Mouse (Mus musculus): ENCODE data around the gene Fnip2.
A peak's percentile ranks its signal among the peaks of the same experiment; 100 is the strongest.

Gene Fnip2

DNA sequence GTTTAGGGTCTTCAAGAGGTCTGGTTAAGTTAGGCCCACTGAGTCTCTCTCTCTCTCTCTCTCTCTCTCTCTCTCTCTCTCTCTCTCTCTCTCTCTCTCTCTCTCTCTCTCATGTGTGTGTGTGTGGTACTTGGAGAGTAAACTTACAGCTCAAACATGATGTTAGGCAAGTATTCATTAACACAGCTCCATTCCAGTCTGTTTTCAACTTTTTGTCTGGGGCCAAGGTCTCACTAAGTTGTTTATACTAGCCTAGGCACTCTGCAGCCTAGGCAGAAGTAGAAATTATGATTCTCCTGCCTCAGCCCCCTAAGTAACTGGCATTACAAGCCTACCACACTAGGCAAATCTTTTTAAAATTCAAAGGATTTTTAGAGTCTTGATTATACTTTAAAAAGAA lies 151.7 kb downstream of the Fnip2 start:
- DNase-seq (ENCODE audit: low read depth, low spot score), result no peak

DNA sequence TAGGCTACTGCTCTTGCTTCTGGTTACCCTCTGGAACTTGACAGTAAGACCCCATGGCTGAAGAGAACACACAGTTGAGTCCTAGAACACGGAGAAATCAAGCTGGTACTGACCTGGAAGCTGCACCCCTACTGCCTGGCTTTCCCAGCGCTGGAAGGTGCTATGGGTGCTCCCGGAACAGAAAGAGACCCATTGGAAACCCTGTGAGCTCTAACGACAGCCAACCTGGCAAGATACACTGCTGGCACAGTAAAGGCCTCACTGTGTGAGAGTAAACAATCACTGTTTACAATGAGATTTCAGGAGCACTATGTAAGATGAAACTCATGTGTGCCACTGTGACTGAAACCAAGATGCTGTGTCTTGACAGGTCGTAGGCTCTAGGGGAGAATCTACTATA lies 152.5 kb downstream of the Fnip2 start:
- no peak for DNase-seq (ENCODE audit: low read depth, low spot score)

DNA sequence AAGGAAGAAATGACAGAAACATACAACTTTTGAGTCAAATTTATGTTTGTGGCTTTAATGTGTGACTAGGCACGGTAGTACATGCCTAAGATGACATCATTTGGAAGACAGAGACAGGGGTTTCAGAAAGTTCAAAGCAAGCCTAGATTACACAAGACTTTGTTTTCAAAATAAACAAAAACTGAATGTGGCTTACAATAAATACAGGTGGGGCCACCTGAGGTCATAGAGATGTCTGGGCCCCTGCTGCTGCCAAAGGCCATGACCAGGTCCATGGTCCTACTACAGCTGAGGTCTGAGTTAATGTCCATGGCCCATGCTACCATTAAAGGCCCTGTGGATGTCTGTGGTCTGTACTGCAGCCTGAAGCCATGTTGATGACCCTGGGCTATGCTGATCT lies 154.1 kb downstream of the Fnip2 start:
- DNase-seq (ENCODE audit: low read depth, low spot score), result no peak

DNA sequence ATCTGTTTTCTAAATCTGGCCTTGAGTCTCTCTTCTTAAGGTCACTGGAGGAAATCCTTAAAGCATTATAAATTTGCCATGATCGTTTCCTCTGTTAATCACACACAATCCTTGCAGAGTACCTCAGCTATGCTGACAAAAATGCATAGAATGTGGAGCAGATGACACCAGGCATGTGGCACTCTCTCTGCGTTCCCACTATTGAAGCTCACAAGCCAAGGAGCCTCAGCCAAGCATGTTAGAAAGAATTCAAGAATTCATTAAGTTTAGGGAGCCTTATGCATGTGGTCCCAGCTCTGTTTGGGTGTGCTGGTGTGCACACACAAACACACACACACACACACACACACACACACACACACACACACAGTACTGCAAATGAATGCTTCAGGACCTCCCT lies 155.9 kb downstream of the Fnip2 start:
- no peak for DNase-seq (ENCODE audit: low read depth, low spot score)

- no peak for DNase-seq (ENCODE audit: low read depth, low spot score)
These were observed 157.0 kb downstream of the Fnip2 start for GRCm38 (mm10) chr3:79410629-79410995.

- DNase-seq (ENCODE audit: low read depth, low spot score), result peak; percentile 43
These were observed 157.5 kb downstream of the Fnip2 start for GRCm38 (mm10) chr3:79409927-79410628.

DNA sequence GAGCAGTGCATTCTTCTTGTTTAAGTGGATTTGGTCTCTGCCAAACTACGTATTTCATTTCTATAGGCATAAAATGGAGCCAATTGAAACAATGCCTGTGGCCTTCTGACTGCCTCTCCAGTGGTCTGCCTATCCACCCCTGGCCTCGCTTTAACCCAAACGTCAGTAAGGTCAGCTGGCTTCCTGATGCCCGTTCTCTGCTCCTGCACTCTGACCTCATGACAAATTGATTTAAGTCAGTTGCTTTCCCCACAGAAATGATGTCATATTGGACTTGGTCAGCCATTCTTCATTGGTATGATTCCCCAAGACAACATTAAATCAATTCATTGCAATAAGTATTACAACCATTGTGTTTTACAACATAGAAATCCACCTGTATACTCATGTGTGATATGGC lies 159.1 kb downstream of the Fnip2 start:
- no peak for DNase-seq (ENCODE audit: low read depth, low spot score)
